15 mouse cellular contexts compared by ENCODE assay signal in genomic region chr13:45514115-45514514, GRCm38 (mm10). TPM values are rescaled to one million over a fixed set of nuclear protein-coding genes. Genes with fewer than 3 reads are reported as not detected.
DNase-seq lines count a peak whose midpoint lies in the region; ATAC-seq and TF ChIP-seq lines count a peak whose summit lies in the region.
"Had no signal": no experiment of that assay in that cellular context is flagged by ENCODE, and none has a peak within 500 bp of the region (broad histone marks: within the 10 kb centered on the region; RNA-seq: fewer than 3 reads in every experiment).

No protein-coding gene starts in this region.

- H3K9ac ChIP-seq in heart, embryonic 12.5 days: no peak overlapping the region
- no peak overlapping the region for H3K9ac ChIP-seq in heart, adult 2 months (ENCODE audit: low read depth, low read length)
- H3K9ac ChIP-seq in liver, embryonic 15.5 days: peak overlapping the region; percentile 94
- H3K9ac ChIP-seq: limb, embryonic 13.5 days had no signal

- H3K36me3 ChIP-seq in heart, embryonic 12.5 days: peaks cover 26% of the 10 kb centered on the region
- peaks cover 23% of the 10 kb centered on the region for H3K36me3 ChIP-seq in heart, adult 2 months (ENCODE audit: control insufficient read depth, insufficient read depth, low read length)
- H3K36me3 ChIP-seq in G1E (replicated peaks): peaks cover 79% of the 10 kb centered on the region
- no peaks in the 10 kb centered on the region for H3K36me3 ChIP-seq in embryonic facial prominence, embryonic 10.5 days (replicated peaks)
- peaks cover 63% of the 10 kb centered on the region for H3K36me3 ChIP-seq in liver, embryonic 15.5 days (replicated peaks)
- H3K36me3 ChIP-seq: limb, embryonic 13.5 days had no signal

- H3K27ac ChIP-seq in heart, embryonic 12.5 days (ENCODE audit: poor library complexity, severe bottlenecking): peak overlapping the region; percentile 2; the same call in 1 of the 2 replicates
- H3K27ac ChIP-seq in heart, adult 2 months: no peak overlapping the region
- 0 out of 2 replicates have a peak overlapping the region, but pooled peaks have one; percentile 54 for H3K27ac ChIP-seq in embryonic facial prominence, embryonic 10.5 days (replicated peaks)
- H3K27ac ChIP-seq in liver, embryonic 15.5 days (replicated peaks): peak overlapping the region; percentile 95
- no peak overlapping the region for H3K27ac ChIP-seq in left cerebral cortex, adult 2 months
- H3K27ac ChIP-seq: limb, embryonic 13.5 days had no signal

- no peak for TF ChIP-seq POLR2A in heart, adult 2 months (IDR thresholded peaks at IDR 0.05; ENCODE audit: insufficient read depth, low read depth, low read length)

- no peak for TF ChIP-seq CTCF in heart, adult 2 months (IDR thresholded peaks at IDR 0.05)
- no peak for TF ChIP-seq CTCF in G1E (IDR thresholded peaks at IDR 0.05; ENCODE audit: low read depth, low read length)
- no peak for TF ChIP-seq CTCF in left cerebral cortex, adult 2 months (IDR thresholded peaks at IDR 0.05)

- 86% methylated on average over 5 of the region's 5 CpGs for WGBS in heart, embryonic 12.5 days
- WGBS in heart, adult 2 months: 80% methylated on average over 5 of the region's 5 CpGs
- 86% methylated on average over 5 of the region's 5 CpGs for WGBS in embryonic facial prominence, embryonic 10.5 days
- WGBS in liver, embryonic 15.5 days (ENCODE audit: insufficient replicate concordance): 13% methylated on average over 5 of the region's 5 CpGs

- no peak for ATAC-seq in heart, embryonic 12.5 days (ENCODE audit: insufficient number of reproducible peaks, low FRiP score)
- ATAC-seq in G1E (ENCODE audit: extremely low read depth, insufficient number of reproducible peaks, low FRiP score, poor library complexity, severe bottlenecking): no peak
- ATAC-seq in liver, embryonic 15.5 days (ENCODE audit: insufficient read depth): no peak
- ATAC-seq: forebrain, embryonic 16.5 days; midbrain, embryonic 16.5 days had no signal

- H3K4me2 ChIP-seq in heart, embryonic 12.5 days: no peak overlapping the region
- H3K4me2 ChIP-seq in liver, embryonic 15.5 days: peak overlapping the region; percentile 77
- H3K4me2 ChIP-seq: limb, embryonic 13.5 days had no signal

- H3K4me3 ChIP-seq in heart, embryonic 12.5 days: no peak overlapping the region
- H3K4me3 ChIP-seq in heart, adult 2 months: no peak overlapping the region
- H3K4me3 ChIP-seq in G1E (ENCODE audit: low read depth, low read length): peak overlapping the region; percentile 65
- no peak overlapping the region for H3K4me3 ChIP-seq in embryonic facial prominence, embryonic 10.5 days
- H3K4me3 ChIP-seq in liver, embryonic 15.5 days (replicated peaks): peak overlapping the region; percentile 86
- H3K4me3 ChIP-seq in left cerebral cortex, adult 2 months: no peak overlapping the region
- H3K4me3 ChIP-seq: limb, embryonic 13.5 days had no signal

- no peak for DNase-seq in heart, adult 2 months
- DNase-seq in G1E (ENCODE audit: low spot score): no peak
- DNase-seq in embryonic facial prominence, embryonic 10.5 days (ENCODE audit: low spot score): no peak
- no peak for DNase-seq in kidney, adult 11 months
- no peak for DNase-seq in left cerebral cortex, adult 2 months (ENCODE audit: extremely low spot score in 1 of 2, low spot score in 2 of 2)
- DNase-seq: cerebellum, postnatal 10 days; embryo, embryonic 11 days; heart, postnatal 36 days; spleen, adult 18-20 months; thymus, adult 2 months had no signal

- intact Hi-C loops in heart, adult 2 months (cut with DNase I): no loop called here
- intact Hi-C loops in left cerebral cortex, adult 2 months (cut with DNase I): no loop called here

- H3K27me3 ChIP-seq in heart, embryonic 12.5 days (replicated peaks): no peaks in the 10 kb centered on the region
- H3K27me3 ChIP-seq in heart, adult 2 months (ENCODE audit: control insufficient read depth, insufficient read depth, low read length): no peaks in the 10 kb centered on the region
- H3K27me3 ChIP-seq in G1E (ENCODE audit: insufficient read depth, low read length): no peaks in the 10 kb centered on the region
- peaks cover 48% of the 10 kb centered on the region for H3K27me3 ChIP-seq in embryonic facial prominence, embryonic 10.5 days (replicated peaks; ENCODE audit: low read depth, poor library complexity, severe bottlenecking)
- 0 out of 2 replicates have a peak, but pooled peaks cover 4% of the 10 kb centered on the region for H3K27me3 ChIP-seq in liver, embryonic 15.5 days

- TF ChIP-seq EP300 in heart, adult 2 months (IDR thresholded peaks at IDR 0.05; ENCODE audit: insufficient read depth, low read depth, low read length): no peak

- H3K4me1 ChIP-seq in heart, embryonic 12.5 days (replicated peaks): peaks cover 82% of the 10 kb centered on the region
- peaks cover 28% of the 10 kb centered on the region for H3K4me1 ChIP-seq in heart, adult 2 months (ENCODE audit: control insufficient read depth, insufficient read depth, low read length)
- H3K4me1 ChIP-seq in G1E (ENCODE audit: insufficient read depth, low read depth, low read length): peaks cover 91% of the 10 kb centered on the region
- peaks cover 52% of the 10 kb centered on the region for H3K4me1 ChIP-seq in embryonic facial prominence, embryonic 10.5 days
- peaks cover 98% of the 10 kb centered on the region for H3K4me1 ChIP-seq in liver, embryonic 15.5 days (replicated peaks)

- H3K9me3 ChIP-seq in heart, embryonic 12.5 days (replicated peaks): no peaks in the 10 kb centered on the region
- no peaks in the 10 kb centered on the region for H3K9me3 ChIP-seq in G1E (replicated peaks)
- H3K9me3 ChIP-seq in embryonic facial prominence, embryonic 10.5 days: no peaks in the 10 kb centered on the region
- no peaks in the 10 kb centered on the region for H3K9me3 ChIP-seq in liver, embryonic 15.5 days (replicated peaks)
- H3K9me3 ChIP-seq: limb, embryonic 13.5 days had no signal

- 0 out of 2 replicates have a peak, but pooled peaks cover 1% of the 10 kb centered on the region for H3K79me2 ChIP-seq in heart, adult 2 months (replicated peaks; ENCODE audit: control insufficient read depth, insufficient read depth, low read length)

RNA-seq across cellular contexts. Expression of gene Gmpr, which starts 6.9 kb away (rescaled TPM):
- polyA plus RNA-seq in heart, embryonic 12.5 days (2016; fragmentation: Nextera tagmentation; extraction: Ambion mirVana): 165 and 166 TPM in 2 replicates
- total RNA-seq in heart, adult 2 months (2021): 100 to 1,000 TPM; 139 to 158 TPM
- polyA plus RNA-seq in heart, adult 2 months (2012; rRNA removed): 171 and 198 TPM in 2 replicates
- 82.4 and 85.9 TPM in 2 replicates for total RNA-seq in G1E (2014; fragmentation: Nextera tagmentation)
- 309 and 311 TPM in 2 replicates for total RNA-seq in G1E (2017)
- polyA plus RNA-seq in G1E (2012): 372 and 448 TPM in 2 replicates
- 22.5 and 25.6 TPM in 2 replicates for polyA plus RNA-seq in embryonic facial prominence, embryonic 10.5 days (2016; fragmentation: Nextera tagmentation; extraction: Ambion mirVana)
- polyA plus RNA-seq in liver, embryonic 15.5 days (2015; fragmentation: Nextera tagmentation; extraction: Ambion mirVana): 265 and 273 TPM in 2 replicates
- 10 to 100 TPM; 46.0 to 50.6 TPM for total RNA-seq in left cerebral cortex, adult 2 months (2021)

Comparison
In these comparisons a context has a peak if more than half of its experiments do, and no peak if none do; other contexts are left out.
1. H3K27ac ChIP-seq: peak in heart, embryonic 12.5 days (single experiment), embryonic facial prominence, embryonic 10.5 days (single experiment) and liver, embryonic 15.5 days (single experiment); none in heart, adult 2 months (single experiment) and left cerebral cortex, adult 2 months (single experiment).
2. H3K4me3 ChIP-seq: peak in G1E (single experiment) and liver, embryonic 15.5 days (single experiment); none in heart, embryonic 12.5 days (single experiment), heart, adult 2 months (single experiment), embryonic facial prominence, embryonic 10.5 days (single experiment) and left cerebral cortex, adult 2 months (single experiment).